Mouse (Mus musculus) neutrophil, adult 5-6 weeks (primary cell): ENCODE measurements around the gene Mgat5b. TPM values are rescaled to one million over a fixed set of nuclear protein-coding genes. Genes with fewer than 3 reads are reported as not detected.

Experiments
- ATAC-seq: fragments of 151-379, 151-347 bp; 2 replicates; pipeline ENCODE4 v1.8.0; 2017; ENCODE audit warnings: mild to moderate bottlenecking, moderate TSS enrichment; ENCODE audit not compliant: insufficient number of reproducible peaks, poor library complexity, low FRiP score, severe bottlenecking; ENCODE audit errors: extremely low read depth
- total RNA-seq: library from RNA; stranded (forward); fragments of 200-1000 nt; gene quantifications from 2 replicates; pipeline ENCODE4 v1.2.3, GENCODE M21; 2017

Gene Mgat5b
- total RNA-seq, 1 experiment from 2014 or later = not detected

DNA sequence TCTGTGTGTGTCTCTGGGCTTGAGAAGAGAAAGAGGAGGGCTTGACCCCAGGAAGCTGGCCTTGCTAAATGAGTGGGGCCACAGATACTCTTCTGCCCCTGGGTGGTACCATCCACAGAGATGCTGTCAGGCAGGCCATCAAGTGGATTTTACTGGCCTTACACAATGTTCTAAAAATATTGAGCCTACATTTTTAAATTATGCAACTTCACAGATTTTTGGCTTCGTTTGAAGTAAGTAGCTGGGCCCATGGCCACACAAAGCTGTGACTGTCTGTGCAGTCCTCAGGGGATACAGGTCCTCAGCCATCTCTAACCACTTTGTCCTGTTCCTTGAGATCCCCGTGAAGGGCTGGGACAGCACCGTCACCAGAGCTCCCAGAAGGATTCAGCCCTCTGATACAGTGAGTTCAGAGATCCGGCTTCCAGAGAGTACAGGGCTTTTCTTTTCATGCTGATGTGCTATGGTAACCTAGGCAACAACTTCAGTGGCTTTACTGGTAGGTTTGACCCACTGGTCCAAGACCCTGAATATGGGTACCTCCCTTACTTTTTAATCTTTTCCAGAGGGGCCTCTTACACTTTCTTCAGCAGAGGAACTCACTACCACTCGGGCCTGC, 4.3 kb upstream of the Mgat5b start:
- no peak for ATAC-seq

DNA sequence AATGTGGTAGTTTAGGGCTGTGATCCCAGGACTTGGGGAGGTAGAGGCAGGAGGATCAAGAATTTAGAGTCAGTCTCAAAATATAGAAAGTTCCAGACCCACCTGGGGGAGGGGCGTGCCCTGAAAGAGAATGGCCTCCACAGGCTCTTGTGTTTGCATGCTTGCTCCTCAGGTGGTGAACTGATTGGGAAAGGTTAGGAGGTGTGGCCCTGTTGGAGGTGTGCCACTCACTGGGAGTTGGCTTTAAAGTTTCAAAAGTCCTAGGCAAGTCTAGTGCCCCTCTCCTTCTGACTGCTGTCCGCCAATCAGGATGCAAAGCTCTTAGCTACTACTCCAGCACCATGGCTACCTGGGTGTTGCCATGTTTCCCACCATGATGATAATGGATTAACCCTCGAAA, 3.4 kb upstream of the Mgat5b start:
- no peak for ATAC-seq

DNA sequence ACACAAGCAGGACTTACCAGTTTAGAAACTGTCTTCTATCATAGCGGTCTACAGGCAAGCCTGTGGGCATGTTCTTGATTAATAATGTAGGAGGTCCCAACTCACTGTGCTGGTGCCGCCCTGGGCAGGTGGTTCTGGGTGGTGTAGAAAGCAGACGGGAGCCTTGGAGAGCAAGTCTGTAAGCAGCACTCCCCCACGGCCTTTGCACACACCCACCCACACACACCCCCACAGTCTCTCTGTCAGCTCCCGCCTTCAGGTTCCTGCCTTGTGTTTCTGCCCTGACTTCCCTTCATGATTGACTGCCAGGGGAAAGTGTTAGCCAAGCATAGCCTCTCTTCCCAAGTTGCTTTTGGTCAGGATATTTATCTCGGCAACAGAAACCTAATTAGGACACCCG, 1.3 kb upstream of the Mgat5b start:
- ATAC-seq = no peak

GRCm38 (mm10) chr11:116919186-116920020, 740 bp downstream of the Mgat5b start:
- no peak for ATAC-seq

GRCm38 (mm10) chr11:116920746-116921145, 2.1 kb downstream of the Mgat5b start:
- no peak for ATAC-seq

DNA sequence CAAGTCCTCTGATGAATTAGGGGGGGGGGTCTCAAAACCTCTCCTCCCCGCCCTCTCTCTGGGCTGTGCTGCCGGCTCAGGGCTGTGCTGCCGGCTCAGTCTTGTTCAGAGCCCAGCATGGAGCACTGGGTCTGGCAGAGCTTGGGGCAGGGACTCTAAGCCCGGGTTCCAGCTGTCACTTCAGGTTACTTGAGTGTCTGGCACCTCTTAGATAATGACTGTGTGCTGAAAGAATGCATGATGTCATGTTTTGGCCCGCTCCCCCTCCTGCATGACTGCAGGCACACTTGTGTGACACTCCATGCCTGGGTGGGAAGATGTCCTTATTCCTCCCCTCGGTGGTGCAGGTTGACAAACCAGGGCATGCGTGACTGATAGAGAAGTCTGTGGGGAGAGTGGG, 3.4 kb downstream of the Mgat5b start:
- no peak for ATAC-seq

DNA sequence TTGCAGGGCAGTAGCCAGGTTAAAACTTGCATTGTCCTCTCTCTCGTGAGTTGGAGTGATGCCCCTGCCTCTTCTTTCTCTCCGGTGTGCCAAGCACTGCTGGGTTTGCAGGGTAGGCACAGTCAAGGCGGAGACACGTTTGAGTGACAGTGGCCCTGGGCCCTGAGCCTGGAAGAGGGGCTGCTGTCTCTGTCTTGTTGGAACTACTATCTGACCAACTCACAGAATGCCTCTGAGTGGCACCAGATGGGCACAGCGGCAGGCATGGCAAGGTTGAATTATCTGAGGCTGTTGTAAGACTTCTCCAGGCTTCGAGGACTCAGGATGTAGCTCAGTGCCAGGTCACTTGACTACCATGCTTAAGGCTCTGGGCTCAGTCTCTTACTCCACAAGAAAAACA, 9.4 kb downstream of the Mgat5b start:
- no peak for ATAC-seq

DNA sequence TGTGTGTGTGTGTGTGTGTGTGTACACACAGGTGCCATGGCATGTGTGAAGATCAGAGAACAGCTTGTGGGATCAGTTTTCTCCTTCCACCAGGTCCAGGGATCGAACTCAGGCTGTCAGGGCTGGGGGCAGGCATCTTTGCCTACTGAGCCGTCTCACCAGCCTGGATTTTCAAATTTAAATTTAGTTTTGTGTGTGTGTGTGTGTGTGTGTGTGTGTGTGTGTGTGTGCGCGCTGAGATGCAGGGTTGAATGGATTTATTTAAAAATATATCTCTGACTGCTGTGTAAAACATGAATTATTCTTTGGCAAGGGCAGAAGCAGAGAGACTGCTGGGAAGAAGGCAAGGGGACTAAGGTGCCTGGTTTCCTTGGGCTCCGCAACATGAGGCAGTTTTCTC, 16.2 kb downstream of the Mgat5b start:
- no peak for ATAC-seq

- ATAC-seq = no peak
These were observed 16.7 kb downstream of the Mgat5b start for GRCm38 (mm10) chr11:116935354-116935753.

GRCm38 (mm10) chr11:116935917-116936316, 17.3 kb downstream of the Mgat5b start:
- no peak for ATAC-seq

DNA sequence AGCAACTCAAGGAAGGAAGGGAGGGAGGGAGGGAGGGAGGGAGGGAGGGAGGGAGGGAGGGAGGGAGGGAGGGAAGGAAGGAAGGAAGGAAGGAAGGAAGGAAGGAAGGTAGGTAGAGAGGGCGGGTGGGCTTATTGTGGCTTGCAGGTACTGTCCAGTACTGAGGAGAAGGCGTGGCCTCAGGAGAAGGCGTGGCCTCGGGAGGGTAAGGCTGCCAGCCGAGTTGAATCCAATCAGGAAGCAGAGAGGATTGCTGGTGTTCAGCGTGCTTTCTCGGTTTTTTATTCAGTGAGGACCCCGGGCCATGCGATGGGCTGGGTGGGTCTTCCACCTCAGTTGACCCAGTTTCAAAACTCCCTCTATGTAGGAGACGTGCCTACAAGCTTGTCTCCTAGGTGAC, 18.5 kb downstream of the Mgat5b start:
- no peak for ATAC-seq

DNA sequence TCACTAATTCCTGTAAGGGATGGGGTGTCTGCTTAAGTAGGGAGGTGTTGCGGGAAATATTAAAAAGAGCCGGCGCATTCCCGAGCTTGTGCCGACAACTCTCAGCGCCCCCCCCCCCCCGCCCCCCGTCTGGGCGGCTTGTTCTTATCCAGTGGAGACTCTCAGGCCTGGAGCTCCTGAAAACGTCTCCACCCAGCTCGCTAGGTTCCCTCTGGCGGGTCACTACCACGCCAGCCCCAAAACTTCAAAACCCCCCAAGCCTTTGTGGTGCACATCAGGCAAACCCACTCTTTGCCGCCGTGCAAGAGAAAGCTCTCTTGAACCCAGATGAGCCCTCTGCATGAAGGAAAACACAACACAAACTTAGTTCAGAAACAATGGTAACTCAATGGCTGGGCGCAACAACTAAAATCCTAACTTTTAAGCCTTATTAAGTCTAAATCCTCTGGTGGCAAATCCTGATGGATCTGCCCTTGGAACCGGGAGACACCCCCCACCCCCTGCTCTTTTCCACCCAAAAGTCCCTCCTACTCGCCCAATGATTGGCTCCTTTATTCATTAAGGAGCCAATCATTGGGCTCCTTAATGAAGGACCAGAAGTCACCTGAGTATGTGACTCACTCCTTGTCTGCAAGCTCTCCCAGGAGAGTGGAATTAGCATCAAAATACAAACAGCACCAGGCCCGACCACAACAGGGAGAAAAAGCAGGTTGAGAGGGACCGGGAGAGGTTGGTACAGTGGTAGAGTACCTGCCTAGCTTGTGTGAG, 21.6 kb downstream of the Mgat5b start:
- ATAC-seq = no peak

DNA sequence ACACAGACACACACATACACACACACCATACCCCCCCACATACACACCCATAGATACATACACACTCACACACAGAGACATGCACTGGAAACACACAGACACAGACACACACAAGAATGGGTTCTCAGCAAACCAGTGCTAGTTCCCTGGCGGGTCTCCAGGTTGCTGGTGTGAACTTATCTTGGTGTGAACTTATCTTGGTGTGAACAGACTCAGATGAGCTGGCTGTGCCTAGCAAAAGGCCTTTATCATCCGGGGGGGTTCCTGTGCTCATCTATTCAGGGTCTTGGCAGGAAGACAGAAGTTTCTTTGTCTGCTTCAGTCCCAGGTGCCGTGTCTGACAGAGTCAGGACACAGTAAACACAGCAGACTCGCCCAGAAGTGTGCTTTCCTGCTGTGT, 25.7 kb downstream of the Mgat5b start:
- no peak for ATAC-seq

- ATAC-seq = no peak
These were observed 31.2 kb downstream of the Mgat5b start for GRCm38 (mm10) chr11:116949832-116950231.

- no peak for ATAC-seq
These were observed 32.8 kb downstream of the Mgat5b start for GRCm38 (mm10) chr11:116951429-116951828.

- ATAC-seq = no peak
These were observed 35.8 kb downstream of the Mgat5b start for GRCm38 (mm10) chr11:116954231-116955118.

GRCm38 (mm10) chr11:116958601-116959000, 39.9 kb downstream of the Mgat5b start:
- ATAC-seq = no peak

GRCm38 (mm10) chr11:116965061-116965460, 46.4 kb downstream of the Mgat5b start:
- no peak for ATAC-seq

DNA sequence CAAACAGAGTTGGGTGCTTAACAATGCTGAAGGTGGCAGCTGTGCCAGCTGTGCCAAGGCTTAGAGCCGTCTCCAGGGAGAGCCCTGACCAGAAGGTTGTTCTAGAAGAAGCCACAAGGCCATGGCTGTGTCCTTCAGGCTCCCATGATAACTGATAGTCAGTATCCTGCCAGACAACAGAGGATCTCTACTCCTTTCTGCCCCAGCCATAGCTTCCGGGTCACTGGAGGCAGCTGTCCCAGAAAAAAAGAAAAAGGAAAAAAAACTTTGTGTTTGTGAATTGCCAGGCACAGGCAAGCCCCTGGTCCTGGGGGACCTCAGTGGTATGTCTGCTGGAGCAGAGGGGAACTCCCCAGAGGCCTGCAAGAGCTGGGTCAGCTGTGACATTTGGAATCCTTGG, 47.3 kb downstream of the Mgat5b start:
- ATAC-seq = no peak
